Mouse (Mus musculus): ENCODE measurements around the gene Trim28. TPM values are rescaled to one million over a fixed set of nuclear protein-coding genes. Genes with fewer than 3 reads are reported as not detected.

Gene Trim28
- polyA plus RNA-seq, 1 experiment = 16.2 TPM

GRCm38 (mm10) chr7:13034148-13034977, 35.4 kb downstream of the Trim28 start, which contains the start of gene Chmp2a:
Gene Chmp2a (minus strand): TSS chr7:13034807.
- peaks cover 69% of the 10 kb centered on the region for H3K36me3 ChIP-seq (ENCODE audit: control insufficient read depth)
- TF ChIP-seq TAL1 (IDR thresholded peaks at IDR 0.05; ENCODE audit: low read length) (no peak), GATA1 (IDR thresholded peaks at IDR 0.05; ENCODE audit: low read length) (no peak)
- peaks cover 62% of the 10 kb centered on the region for H3K4me1 ChIP-seq (ENCODE audit: control insufficient read depth)
- peak within 1 kb of the TSS; percentile 80 for H3K4me3 ChIP-seq (replicated peaks)
- no peaks in the 10 kb centered on the region for H3K27me3 ChIP-seq (ENCODE audit: control insufficient read depth)
- H3K9me3 ChIP-seq (ENCODE audit: control insufficient read depth, low read length) = no peaks in the 10 kb centered on the region

GRCm38 (mm10) chr7:13035211-13035855, 36.4 kb downstream of the Trim28 start:
- Histone ChIP-seq H3K36me3 (ENCODE audit: control insufficient read depth) (peaks cover 59% of the 10 kb centered on the region), H3K9me3 (ENCODE audit: control insufficient read depth, low read length) (no peaks in the 10 kb centered on the region), H3K27me3 (ENCODE audit: control insufficient read depth) (peaks cover under 1% of the 10 kb centered on the region; the same call in 1 of the 2 replicates), H3K4me1 (ENCODE audit: control insufficient read depth) (peaks cover 64% of the 10 kb centered on the region), H3K4me3 (replicated peaks) (peak overlapping the region; percentile 80)
- TF ChIP-seq TAL1 (IDR thresholded peaks at IDR 0.05; ENCODE audit: low read length) (no peak), GATA1 (IDR thresholded peaks at IDR 0.05; ENCODE audit: low read length) (no peak)

- Histone ChIP-seq H3K36me3 (ENCODE audit: control insufficient read depth) (peaks cover 47% of the 10 kb centered on the region), H3K27me3 (ENCODE audit: control insufficient read depth) (peaks cover 15% of the 10 kb centered on the region), H3K4me1 (ENCODE audit: control insufficient read depth) (peaks cover 64% of the 10 kb centered on the region), H3K4me3 (replicated peaks) (peak overlapping the region; percentile 85), H3K9me3 (ENCODE audit: control insufficient read depth, low read length) (no peaks in the 10 kb centered on the region)
- TF ChIP-seq GATA1 (IDR thresholded peaks at IDR 0.05; ENCODE audit: low read length) (no peak), TAL1 (IDR thresholded peaks at IDR 0.05; ENCODE audit: low read length) (no peak)
Measured at GRCm38 (mm10) chr7:13036806-13037205, 37.9 kb downstream of the Trim28 start.

GRCm38 (mm10) chr7:13037366-13037765, 38.5 kb downstream of the Trim28 start:
- Histone ChIP-seq H3K4me3 (replicated peaks) (peak overlapping the region; percentile 85), H3K36me3 (ENCODE audit: control insufficient read depth) (peaks cover 42% of the 10 kb centered on the region), H3K27me3 (ENCODE audit: control insufficient read depth) (peaks cover 21% of the 10 kb centered on the region), H3K9me3 (ENCODE audit: control insufficient read depth, low read length) (no peaks in the 10 kb centered on the region), H3K4me1 (ENCODE audit: control insufficient read depth) (peaks cover 60% of the 10 kb centered on the region)
- TF ChIP-seq GATA1 (IDR thresholded peaks at IDR 0.05; ENCODE audit: low read length) (no peak), TAL1 (IDR thresholded peaks at IDR 0.05; ENCODE audit: low read length) (no peak)

GRCm38 (mm10) chr7:13037901-13038555, 39.1 kb downstream of the Trim28 start, which contains the start of gene Ube2m:
Gene Ube2m (minus strand): TSS chr7:13038275.
- H3K4me1 ChIP-seq (ENCODE audit: control insufficient read depth) = peaks cover 56% of the 10 kb centered on the region
- peak within 1 kb of the TSS; percentile 85 for H3K4me3 ChIP-seq (replicated peaks)
- no peak for TF ChIP-seq GATA1 (IDR thresholded peaks at IDR 0.05; ENCODE audit: low read length)
- no peak for TF ChIP-seq TAL1 (IDR thresholded peaks at IDR 0.05; ENCODE audit: low read length)
- H3K9me3 ChIP-seq (ENCODE audit: control insufficient read depth, low read length) = peaks cover 4% of the 10 kb centered on the region
- peaks cover 35% of the 10 kb centered on the region for H3K36me3 ChIP-seq (ENCODE audit: control insufficient read depth)
- H3K27me3 ChIP-seq (ENCODE audit: control insufficient read depth) = peaks cover 28% of the 10 kb centered on the region

- Histone ChIP-seq H3K4me1 (ENCODE audit: control insufficient read depth) (peaks cover 57% of the 10 kb centered on the region), H3K27me3 (ENCODE audit: control insufficient read depth) (peaks cover 34% of the 10 kb centered on the region), H3K4me3 (replicated peaks) (peak overlapping the region; percentile 85), H3K9me3 (ENCODE audit: control insufficient read depth, low read length) (peaks cover 11% of the 10 kb centered on the region), H3K36me3 (ENCODE audit: control insufficient read depth) (peaks cover 29% of the 10 kb centered on the region)
- TF ChIP-seq TAL1 (IDR thresholded peaks at IDR 0.05; ENCODE audit: low read length) (no peak), GATA1 (IDR thresholded peaks at IDR 0.05; ENCODE audit: low read length) (no peak)
Measured at GRCm38 (mm10) chr7:13038621-13039169, 39.8 kb downstream of the Trim28 start.

- Histone ChIP-seq H3K27me3 (ENCODE audit: control insufficient read depth) (peaks cover 39% of the 10 kb centered on the region), H3K9me3 (ENCODE audit: control insufficient read depth, low read length) (peaks cover 16% of the 10 kb centered on the region), H3K36me3 (ENCODE audit: control insufficient read depth) (peaks cover 24% of the 10 kb centered on the region), H3K4me3 (replicated peaks) (peak overlapping the region; percentile 85), H3K4me1 (ENCODE audit: control insufficient read depth) (peaks cover 57% of the 10 kb centered on the region)
- TF ChIP-seq TAL1 (IDR thresholded peaks at IDR 0.05; ENCODE audit: low read length) (no peak), GATA1 (IDR thresholded peaks at IDR 0.05; ENCODE audit: low read length) (no peak)
Measured at GRCm38 (mm10) chr7:13039181-13039580, 40.3 kb downstream of the Trim28 start.

- Histone ChIP-seq H3K4me1 (ENCODE audit: control insufficient read depth) (peaks cover 43% of the 10 kb centered on the region), H3K27me3 (ENCODE audit: control insufficient read depth) (peaks cover 56% of the 10 kb centered on the region)
- TF ChIP-seq TAL1 (IDR thresholded peaks at IDR 0.05; ENCODE audit: low read length) (no peak), GATA1 (IDR thresholded peaks at IDR 0.05; ENCODE audit: low read length) (no peak)
Measured at GRCm38 (mm10) chr7:13041256-13041655, 42.3 kb downstream of the Trim28 start.

More at GRCm38 (mm10) chr7:13041256-13041655, 42.3 kb downstream of the Trim28 start:
- peaks cover 8% of the 10 kb centered on the region for H3K36me3 ChIP-seq (ENCODE audit: control insufficient read depth)
- H3K9me3 ChIP-seq (ENCODE audit: control insufficient read depth, low read length) = peaks cover 20% of the 10 kb centered on the region
- no peak overlapping the region for H3K4me3 ChIP-seq (replicated peaks)
